Mouse (Mus musculus) frontal cortex, adult (tissue): ENCODE results near the gene Dst.

Experiments
- ATAC-seq: cut with Nextera tagmentation; 2 replicates; pipeline ENCODE4 v1.9.2; 2017; ENCODE audit warnings: mild to moderate bottlenecking, moderate library complexity, mixed read lengths; ENCODE audit not compliant: low TSS enrichment

Dst gene

DNA sequence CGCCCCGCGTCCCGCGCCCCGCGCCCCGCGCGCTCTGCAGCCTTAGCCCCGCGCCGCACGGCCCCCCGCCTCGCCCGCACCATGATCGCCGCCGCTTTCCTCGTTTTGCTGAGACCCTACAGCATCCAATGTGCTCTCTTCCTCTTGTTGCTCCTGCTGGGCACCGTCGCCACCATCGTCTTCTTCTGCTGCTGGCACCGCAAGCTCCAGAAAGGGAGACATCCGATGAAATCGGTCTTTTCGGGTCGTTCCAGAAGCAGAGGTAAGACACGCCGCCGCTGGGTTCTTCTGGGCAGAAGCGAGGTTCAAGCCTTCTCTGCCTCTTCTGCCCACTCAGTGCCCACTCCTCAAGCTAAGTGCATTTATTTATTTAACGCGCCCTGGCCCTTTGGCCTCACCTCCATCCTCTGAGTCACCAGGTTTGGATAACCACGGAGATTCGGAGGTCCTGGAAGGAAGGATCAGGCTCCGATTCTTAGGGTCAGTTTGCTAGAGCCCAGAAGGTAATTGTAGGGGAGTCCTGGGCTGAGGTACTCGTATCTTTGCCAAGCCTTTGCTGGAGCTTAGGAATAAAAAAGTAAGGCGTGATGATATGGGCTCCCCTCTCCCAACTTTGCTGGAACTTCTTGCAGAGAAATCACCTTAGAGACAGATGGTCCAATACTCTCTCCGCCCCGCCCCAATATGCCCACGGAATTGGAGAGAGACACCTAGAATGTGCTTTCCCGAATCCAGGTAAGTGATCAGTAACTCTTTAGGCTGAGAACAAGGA is at the start of gene Dst:
Gene Dst, plus strand, starts transcription at position 35 of the 772 bp plus-strand sequence.
- peak; percentile 22; the same call in 1 of the 2 replicates for ATAC-seq

DNA sequence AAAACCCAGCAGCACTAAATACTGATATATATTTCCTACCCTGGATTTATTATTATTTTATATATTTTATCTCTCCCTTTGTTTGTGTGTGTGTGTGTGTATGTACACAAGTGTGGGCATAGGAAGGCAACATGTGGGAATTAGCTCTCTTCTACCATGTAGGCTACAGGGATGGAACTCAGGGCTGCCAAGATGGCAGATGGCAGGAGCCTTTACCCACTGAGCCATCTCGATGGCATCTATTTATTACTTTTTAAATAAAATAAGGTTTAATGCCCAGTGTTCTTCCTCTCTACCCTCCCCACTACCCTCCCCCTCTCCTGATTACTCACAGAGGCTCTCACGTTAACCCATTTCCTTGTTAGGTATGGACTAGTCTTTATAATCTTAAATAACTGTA is 39.0 kb upstream of the Dst start:
- ATAC-seq: no peak

DNA sequence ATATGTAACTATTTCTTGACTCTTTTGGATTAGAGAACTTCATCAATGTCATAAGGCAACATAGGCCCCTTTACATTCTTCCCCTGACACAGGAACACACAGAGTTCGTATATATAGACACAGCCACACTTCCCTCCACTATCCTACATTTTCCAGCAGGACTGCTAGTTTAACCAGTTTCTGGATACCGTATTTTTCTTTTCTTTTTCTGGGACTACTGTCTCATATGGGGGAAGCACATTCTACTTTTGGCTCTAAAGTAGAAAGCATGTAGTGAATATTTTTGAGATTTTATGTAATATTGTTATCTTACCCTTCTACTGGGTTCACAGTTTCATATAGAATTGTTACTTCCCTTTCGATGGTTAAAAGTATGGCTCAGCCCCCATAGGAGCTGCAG is 38.6 kb upstream of the Dst start:
- ATAC-seq: peak; percentile 92

DNA sequence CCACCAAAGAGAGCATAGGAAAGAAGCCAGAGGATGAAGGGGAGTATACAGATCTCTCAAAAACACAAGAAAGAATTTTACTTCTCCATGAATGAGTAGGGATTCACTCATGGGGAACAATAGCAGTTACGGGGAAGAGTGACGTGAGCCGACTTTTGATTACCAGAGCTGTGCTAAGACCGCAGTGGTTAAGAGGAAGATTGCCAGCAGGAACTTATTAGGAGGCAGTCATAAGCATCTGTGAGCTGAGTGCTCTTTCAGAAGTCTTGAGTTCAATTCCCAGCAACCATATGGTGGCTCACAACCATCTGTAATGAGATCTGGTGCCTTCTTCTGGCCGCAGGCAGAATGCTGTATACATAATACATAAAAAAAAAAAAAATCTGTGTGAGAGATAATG is 34.5 kb upstream of the Dst start:
- ATAC-seq: no peak

DNA sequence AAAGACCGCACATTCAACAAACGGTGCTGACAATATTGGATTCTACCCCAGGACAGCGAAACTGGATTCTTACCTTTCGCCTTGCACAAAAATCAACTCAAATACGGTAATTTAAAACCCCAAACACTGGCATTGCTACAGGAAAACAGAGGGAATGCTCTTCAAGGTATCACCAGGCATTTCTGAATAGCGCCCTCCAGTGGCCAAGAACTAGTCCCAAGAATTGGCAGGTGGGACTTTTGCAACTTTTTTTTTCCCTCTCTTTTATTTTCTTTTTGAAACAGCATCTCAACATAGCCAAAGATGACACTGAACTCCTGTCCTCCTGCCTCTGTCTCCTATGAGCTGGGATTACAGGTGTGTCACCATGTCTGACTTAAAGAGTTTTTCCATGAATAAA is 32.3 kb upstream of the Dst start:
- ATAC-seq: no peak

DNA sequence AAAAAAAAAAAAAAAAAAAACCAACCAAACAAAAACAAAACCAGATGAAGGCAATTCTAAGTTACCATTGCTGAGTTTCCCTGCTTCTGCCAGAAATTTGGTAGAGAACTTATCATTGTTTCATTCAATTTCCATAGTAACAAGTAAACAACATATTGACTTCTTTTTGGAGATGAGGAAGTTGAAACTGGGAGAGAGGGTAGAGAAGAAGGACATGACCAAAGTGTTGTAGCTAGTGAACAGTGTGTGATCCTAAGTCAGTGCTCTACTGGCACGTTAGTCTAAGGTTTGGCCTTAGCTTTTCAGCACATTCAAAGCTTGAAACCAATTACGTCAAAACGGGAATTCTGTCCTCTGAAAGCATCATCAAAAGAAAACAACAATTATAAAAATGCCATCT is 31.6 kb upstream of the Dst start:
- ATAC-seq: no peak

DNA sequence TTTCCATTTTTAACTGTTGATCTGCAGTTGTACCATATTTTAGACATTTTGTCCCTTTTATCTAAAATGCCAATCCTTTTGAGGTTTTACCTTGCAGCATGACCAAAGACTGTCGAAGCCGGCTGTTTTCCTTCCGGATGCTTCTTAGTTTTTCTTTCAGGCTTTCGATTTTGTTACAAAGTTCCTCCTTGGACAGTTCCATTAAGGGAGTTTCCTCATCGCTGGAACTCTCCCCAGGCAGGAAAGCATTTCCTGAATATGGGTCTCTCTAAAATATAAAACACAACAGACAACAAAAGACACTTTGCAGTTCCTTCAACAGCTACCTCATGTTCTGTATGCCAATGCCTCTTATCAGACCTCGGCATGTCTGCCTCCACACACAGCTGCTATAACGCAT is 29.9 kb upstream of the Dst start:
- no peak for ATAC-seq

DNA sequence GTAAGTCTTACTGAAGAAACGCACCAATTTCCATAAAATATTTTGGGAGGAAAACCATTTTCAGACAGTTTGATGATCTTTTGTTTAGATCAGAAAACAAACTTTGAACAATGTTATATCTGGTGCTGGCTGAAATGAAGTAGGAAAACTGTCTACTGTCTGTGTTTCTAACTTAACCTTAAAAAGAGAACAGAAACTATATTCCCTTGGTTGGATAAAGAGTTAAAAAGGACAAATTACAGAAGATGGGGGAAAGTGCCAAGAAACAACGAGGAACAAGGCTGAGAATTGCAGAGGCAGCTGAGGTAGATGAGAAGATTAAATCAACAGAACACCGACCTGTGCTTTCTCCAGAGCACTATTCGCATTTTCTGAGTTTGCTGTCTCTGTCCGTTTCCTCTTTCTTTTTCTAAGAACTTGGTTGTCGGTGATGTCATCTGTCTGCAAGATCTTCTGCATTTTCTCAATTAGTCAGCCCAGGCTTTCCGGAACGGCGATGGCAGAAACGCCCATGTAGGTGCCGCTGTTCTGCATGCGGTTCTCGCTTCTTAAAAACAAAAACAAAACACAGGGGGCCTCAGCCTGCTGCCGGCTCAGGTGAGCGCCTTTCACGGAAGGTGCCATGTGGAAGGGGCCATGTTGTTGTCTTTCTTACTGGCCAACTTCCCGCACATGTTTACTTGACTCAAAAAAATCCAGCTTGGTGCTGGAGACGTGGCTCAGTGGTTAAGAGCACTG is 24.8 kb upstream of the Dst start:
- ATAC-seq: peak; percentile 95

DNA sequence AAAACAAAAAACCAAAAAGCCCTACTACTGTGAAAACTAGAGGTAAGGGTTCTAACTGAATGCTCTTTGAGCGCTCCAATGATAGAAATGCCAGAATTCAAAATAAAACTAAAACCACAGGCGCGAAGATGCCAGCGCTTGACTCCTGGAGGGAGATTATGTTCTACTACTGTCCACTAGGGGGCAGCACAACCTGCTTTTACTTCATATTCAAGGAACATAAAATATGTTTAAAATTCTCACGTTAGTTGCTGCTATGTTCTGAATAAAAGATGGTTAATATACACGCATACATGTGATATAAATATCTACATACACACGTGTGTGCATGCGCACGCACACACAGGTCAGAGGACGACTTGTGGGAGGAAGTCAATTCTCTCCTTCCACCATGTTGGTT is 15.2 kb upstream of the Dst start:
- peak; percentile 56 for ATAC-seq

DNA sequence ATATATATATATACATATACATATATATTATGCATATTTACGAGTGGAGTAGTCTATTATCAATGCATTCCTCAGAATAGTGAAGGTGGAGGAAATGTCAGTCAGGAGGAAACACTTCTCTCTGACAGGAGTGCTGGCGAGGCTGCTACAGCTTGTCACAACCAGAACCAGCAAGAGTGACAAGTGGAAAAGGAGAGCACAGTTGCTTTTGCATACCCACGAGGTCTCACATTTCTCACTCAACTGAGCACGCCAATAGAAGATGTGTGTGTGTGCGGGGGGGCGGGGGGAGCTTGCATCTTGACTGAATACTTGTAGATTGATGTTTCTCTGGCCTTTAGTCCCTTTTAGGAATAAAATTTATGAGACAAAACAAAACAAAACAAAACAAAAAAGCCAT is 11.9 kb upstream of the Dst start:
- ATAC-seq: no peak

DNA sequence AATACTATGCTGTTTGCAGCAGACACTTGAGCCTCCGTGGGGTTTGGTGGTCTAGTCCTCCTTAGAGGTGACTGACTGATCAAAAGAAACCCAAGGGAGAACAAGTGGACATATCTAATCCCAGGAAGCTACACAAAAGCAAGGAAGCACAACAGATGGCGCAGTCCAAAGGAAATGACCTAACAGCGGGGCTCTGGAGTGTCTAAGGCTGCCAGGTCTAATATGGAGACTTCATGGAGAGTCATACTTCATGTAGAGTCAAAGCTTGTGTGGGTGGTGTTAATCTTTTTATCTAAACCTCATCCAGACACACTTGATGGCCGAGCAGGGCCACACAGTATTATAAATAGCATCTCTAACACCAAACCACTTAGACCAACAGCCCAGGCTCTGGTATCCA is 11.4 kb upstream of the Dst start:
- no peak for ATAC-seq

DNA sequence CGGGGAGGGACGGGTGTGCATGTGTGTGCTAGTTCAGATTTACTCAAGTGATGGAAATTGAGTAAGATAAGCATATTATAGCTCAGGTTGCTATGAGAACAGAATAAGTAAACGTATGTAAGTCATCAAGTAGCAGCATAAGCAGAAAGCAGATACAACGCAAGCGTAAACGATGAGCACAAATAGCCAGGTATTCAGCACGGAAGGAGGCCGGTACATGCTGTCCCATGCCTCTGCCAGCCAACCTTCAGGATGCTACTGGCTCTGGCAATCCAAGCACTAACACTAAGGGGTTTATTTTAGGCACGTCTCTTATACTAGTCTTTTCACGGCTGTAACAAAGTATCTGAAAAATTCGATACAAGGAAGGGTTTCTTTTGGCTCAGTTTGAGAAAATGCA is 10.6 kb upstream of the Dst start:
- ATAC-seq: no peak

DNA sequence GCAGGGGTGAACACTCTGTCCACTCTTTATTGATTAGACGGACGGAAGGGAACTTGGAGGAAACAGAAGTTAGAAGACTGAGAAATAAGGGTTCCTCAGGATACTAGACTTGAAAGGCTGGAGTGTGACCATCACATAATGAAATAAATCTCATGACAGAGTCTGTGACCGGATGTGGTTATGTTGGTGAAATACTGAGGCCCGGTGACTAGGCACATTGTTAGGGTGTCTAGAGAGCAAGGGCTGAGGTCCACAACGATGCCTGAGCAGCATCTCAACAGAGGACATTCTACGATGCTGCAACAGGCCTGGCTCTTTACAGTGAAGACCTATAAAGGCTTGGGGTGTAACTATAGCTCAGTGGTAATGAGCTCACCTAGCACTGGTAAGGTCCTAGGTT is 9.7 kb upstream of the Dst start:
- no peak for ATAC-seq

DNA sequence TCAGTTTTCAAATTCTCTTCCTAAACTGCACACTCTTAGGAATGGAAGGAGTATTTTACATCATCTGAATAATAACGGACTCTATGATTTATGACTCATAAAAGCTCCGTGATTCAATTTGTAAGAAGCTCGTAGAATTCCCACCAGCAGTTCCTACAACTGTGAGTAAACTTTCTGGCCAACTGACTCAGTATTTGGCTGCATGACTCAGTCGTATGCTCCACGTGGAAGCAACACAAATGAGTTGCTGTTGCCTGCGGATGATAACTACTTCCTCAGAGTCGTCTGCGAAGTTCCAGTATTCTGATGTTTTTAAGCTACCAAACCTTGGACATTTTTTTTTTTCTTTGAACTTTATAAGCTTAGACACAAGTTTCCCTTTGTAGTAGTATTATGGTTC is 7.8 kb upstream of the Dst start:
- peak; percentile 55; the same call in 1 of the 2 replicates for ATAC-seq

DNA sequence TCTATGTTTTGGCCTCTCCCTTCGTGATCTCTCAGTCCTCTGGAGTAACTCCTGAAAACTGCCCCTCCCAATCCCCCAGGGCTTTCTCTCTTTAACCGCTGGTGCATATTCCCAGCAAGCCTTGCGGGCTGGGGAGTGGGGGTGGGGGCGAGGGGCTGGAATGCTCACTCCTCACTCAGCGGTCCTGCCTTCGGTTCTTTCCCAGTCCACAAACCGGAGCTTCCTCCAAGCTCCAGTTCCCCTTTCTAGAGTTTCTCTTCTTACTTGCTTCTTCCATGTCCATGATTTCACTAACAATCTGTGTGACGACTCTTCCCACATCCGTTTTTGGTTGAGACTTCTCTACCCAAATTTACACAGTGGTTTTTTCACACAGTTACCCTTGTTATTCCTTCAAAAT is 4.4 kb upstream of the Dst start:
- ATAC-seq: no peak

DNA sequence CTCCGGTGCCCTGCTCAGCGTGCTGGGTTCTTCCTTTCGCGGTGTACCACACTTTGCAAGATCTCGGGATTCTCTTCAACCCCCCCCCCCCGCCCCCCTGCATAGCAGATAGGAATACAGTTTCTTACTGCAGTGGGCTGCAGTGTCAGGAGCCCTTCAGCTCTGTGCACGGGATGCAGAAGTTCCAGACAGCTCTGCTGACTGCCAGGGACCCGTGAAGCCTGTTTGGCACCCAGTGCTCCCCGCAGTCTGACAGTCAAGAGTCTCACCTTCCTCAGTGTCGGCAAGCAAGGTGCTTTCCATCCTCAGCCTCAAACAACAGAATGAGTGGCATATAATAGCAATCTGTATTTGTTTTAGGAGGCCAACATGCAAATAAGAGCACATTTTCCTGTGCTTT is 1.8 kb upstream of the Dst start:
- no peak for ATAC-seq

DNA sequence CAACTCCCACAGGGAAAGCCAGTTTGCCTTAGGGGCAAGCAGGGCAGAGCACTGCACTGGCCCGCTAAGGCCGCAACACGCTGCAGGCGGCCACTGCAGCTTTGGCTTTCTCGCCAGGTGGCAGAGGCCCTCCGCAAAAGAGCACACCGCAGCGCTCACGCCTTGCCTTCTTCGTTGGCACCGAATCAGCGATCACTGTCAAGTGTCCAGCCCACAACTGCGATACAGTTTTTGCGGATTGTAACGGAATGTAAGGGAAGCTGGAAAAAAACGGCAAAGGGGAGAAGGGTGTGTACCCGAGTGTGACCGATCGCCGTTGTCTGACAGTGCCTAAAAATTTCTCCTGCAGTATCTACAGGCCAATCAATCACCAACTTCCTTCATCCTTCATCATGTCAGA is 1.1 kb upstream of the Dst start:
- peak; percentile 23; the same call in 1 of the 2 replicates for ATAC-seq

DNA sequence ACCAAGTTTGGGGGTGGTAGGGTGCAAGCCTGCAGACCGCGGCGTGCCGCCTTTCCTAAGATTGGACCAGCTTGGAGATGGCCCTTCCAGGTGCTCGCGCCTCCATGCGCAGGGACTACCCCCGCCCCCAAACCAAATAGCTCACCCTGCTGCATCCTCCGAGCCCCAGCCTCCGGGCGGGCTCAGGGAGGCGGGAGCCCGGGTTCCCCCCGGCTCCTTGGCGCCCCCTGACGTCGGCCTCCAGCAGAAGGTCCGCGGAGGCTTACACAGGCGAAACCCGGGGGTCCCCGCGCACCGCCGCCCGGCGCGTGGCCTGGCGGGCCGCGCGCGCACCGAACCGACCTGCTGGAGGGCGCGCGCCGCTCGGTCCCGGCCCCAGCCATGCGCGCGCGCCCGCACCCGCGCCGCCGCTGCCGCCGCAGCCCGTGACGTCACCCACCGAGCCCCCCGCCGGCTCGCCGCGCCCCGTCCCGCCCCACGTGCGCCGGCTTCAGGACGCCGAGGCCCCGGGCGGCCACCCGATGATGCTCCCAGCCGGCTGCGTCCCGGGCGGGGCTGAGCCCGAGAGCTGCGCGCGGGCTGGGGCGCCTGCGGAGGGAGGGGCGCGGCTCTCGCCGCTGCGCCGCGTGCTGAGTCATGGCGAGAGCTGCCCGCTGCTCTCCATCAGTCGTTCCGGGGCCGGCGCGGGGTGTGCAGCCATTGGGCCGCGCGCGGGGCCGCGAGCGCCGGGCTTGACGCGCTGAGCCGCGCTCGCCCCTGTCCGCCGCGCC is 419 bp upstream of the Dst start, which contains the start of gene Bend6:
Gene Bend6, minus strand, starts transcription at position 396 of the 770 bp plus-strand sequence.
- peak; percentile 72 for ATAC-seq

DNA sequence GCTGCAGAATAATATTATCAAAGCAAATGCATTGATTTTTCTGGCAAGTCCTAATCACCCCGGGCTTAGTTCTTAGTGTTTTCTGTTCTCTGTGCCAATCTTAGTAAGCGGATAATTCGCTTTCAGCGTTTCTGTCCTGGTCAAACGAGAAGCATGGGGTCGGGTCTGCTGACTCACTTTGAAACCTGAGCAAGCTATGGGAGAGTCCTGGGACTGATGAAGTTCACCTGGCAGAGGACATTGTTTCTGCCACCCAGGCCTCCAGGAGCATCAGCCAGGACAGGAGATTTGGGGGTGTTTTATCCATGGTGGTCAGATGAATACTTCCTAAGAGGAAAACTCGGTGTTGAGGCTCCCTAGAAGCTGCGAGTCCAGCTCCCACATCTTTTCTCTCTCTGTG is 3.6 kb downstream of the Dst start:
- no peak for ATAC-seq

DNA sequence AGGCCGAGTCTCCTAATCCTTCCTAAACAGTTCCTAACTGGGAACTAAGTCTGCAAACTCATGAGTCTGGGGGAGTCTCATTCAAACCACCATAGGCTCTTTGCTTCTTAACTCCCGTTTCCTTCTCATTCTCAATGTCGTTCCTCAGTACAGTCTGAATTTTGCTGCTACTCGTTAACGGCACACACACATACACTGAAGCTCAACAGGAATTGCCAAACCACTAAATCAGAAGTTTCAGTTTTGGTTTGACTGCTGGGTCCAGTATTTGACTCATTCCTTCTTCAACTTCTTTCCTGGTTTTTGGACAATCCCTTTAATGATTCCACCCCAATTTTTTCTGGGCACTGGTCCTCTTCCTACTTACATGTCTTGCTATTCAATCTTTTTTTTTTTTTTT is 8.5 kb downstream of the Dst start:
- ATAC-seq: no peak

DNA sequence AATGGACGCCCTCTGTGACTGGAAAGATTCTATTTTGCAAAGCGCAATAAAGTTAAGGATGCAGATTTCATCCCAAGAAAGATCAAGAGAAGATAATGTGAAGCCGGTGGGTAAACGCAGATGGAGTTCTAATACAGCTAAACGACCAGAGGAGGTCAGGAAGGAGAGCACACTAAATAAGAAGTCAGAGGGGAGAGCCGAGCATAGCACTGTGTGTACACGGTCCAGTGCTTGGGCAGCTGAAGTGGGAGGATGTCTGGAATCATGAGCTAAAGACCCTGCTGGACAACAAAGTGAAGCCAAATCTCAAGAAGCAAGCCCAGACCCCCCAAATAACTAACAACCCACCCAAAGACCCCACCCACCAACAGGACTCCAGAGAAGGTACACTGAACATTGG is 14.9 kb downstream of the Dst start:
- ATAC-seq: no peak

DNA sequence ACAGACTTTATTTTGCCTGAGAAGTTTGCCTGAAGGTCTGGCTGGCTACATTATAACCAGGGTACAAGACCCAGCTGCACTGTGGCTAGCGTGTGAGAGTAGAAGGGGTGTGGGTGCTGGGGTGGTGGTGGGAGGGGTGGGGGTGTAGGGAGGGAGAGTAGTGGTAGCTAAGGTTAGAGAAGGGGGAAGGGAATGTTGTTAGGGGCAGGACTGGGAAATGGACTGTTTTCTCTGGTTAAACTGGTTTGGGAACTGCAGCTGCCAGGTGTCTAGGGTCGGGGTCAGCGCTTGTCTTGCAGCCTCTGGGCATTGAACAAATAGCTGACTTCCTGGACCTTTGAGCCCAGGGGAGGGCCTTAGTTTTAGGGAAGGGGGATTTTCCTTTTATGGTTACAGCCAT is 17.3 kb downstream of the Dst start:
- no peak for ATAC-seq

DNA sequence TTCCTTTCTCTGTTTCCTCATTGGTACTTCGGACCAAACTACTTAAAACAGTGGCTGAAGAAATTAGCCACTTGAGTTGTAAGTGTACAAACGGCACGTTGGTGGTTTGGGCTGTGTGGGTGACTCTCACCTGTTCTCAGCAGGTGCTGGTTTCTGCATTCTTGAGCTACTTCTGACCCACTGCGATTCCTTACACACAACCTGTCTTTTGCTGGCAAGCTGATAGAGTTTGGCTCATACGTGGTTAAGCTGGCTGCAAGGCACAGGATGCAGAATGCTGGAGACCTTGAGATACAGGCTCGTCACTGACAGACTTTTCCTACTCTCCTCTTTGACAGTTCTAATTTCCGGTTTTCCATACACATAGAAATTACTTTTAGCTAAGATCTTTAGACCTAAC is 19.4 kb downstream of the Dst start:
- ATAC-seq: no peak
